Mouse (Mus musculus): ENCODE data around the gene Plxdc1.

GRCm38 (mm10) chr11:97953939-97954275 is 32.3 kb downstream of the Plxdc1 start:
- TF ChIP-seq NANOG (IDR thresholded peaks at IDR 0.05; ENCODE audit: borderline replicate concordance, low read length) (no peak), CTCF (conservative IDR thresholded peaks at IDR 0.05; ENCODE audit: low read length) (no peak), POU5F1 (IDR thresholded peaks at IDR 0.05; ENCODE audit: borderline replicate concordance, low read length) (no peak)

Measured in E14TG2a.4 (cell line).